Mouse (Mus musculus) retina, postnatal 1 day (tissue): Measurements from ENCODE around the gene Bend5.

Source experiments
- DNase-seq: peaks from one replicate; pipeline ENCODE4 v3.0.0-alpha.2; 2012

The Bend5 gene

DNA sequence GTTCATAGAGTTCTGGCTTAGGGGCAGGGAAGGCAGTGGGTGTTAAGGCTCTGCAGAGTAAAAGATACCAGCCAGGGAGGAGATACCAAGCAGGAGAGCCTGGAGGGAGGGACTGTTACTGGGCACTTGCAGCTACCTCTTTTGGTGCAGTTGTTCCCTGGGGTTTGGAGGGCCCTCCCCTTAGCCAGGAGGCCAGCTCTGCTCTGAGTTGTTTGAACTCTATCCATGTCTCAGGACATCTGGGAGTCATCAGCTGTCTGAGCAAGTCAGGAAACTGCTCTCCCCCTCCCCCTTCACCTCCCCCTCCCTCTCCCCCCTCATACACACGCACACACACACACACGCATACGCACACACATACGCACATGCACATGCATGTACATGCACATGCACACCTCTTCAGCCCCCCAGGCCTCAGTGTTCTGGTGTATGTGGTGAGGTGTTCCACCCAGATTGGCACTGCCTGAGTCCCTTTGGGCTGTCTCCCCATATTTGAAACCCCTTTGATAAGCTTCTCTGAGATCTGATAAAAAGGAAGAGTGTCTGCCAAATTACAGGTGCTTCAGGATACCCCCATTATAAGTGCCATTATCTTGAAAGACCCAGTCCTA, 72.5 kb downstream of the Bend5 start:
- no peak for DNase-seq

DNA sequence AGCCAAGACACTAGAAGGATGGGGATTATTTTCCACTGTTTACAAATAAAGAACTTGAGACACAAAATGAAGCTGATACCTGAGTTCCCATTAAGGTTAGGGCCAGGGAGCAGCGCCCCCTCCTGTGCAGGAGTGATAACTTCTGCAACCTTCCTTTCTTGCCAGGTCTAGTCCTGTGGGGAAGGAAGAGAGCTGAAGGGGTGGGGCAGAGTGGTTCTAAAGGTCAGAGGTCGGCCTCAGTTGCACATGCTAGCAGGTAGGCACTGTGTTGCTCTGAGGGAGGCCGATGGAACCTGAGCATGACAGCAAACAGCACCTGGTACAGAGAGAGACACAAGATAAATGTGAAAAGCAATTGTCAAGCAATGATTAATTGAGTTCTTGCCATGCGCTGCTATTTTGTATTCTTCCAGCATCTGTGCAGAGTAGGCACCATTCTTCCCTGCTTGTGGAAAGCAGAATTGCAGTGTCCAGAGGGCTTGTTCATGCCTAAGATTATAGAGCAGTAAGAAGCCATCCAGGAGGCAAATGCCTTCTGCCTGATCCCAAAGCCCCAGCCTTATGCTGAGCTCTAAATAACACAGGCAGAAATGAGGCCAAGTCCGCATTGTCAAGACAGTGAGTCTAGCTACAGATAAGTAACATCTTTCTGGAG, 79.1 kb downstream of the Bend5 start:
- no peak for DNase-seq

DNA sequence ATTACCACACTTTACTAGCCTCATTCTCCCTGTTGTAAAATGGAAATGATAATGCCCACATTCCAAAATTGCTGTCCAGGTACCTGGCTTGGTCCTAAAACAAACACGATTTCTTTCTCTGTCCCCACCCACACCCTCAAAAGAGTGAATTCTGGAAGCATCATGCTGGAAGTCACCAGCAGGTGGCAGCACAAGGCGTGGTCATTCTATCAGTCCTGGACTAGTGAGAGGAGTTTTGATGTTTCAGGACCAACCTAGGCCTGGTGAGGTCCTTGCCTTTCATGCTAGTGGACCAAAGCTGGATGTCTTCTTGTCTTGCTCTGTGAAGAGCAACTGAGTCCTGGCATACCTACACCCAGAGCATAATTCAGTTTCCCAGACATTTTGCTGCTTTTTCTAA, 81.1 kb downstream of the Bend5 start:
- peak; percentile 68 for DNase-seq

DNA sequence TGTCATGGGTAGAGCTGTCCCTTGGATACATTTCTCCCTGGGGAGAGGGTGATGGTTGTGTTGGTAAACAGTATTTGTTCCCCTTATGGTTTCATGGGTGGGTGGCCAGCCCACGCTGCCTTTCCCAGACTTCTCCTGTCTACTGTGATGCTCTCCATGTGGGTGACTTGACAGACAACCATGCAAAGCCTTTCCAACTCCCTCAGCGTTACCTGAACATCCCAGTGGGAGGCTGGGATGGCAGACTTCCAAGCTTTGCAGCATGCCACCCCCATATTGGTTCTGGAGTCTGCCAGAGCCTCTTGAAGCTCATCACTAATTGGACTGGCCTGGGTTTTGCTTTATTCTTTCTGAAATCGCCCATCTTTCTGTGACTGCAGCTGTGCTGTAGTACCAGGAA, 83.9 kb downstream of the Bend5 start:
- no peak for DNase-seq

DNA sequence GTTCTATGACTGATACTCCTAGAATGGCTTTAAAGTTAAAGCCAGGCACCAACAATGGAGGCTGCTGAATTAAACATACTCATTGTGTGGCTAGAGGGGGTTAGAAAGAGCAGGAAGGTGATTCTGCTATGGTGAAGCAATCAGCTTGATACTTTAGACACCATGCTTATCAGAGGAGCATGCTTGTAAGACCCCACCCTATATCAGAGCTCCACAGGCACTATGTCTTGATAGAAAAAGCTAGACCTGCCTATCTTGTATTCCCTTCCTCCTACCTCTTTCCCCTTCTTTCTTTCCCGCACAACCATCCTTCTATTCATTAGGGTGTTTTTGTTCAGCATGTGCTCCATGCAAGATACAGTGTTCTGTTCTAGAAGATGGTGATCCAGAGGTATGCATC, 86.6 kb downstream of the Bend5 start:
- DNase-seq = no peak

DNA sequence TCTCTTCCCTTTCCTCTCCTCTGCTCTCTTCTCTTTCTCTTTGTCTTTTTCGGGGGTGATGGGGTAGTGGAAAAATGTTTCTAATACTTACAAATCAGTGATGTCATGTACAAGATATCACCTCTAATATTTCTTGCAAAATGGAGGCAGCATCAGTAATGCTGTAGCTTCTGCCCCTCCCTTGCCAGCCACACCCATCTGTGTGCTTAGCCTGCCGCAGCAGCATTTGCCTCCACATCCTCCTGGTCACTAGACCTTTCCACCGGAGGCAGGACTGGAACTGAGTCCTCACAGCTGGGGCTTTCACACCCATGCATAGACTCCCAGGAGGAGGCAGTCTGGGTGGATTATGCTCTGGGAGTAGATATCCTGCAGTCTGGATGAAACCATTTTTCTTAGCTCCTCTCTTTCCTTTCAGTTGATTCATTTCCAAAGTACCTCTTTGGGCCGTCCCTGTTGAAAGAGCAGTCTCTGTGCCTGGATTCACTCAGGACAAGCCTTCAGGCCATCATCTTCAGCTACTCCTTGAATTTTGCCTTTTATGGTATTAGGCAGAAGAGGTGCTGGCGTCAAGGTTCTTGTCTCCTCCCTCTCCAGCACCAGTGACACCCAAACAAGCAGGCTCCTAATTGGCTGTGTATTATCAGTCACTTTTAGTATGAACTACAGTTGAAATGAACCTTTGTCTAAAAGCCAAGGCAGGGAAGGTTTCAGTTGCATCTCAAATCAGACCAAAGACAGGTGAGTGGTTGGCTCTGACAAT, 88.3 kb downstream of the Bend5 start:
- no peak for DNase-seq

DNA sequence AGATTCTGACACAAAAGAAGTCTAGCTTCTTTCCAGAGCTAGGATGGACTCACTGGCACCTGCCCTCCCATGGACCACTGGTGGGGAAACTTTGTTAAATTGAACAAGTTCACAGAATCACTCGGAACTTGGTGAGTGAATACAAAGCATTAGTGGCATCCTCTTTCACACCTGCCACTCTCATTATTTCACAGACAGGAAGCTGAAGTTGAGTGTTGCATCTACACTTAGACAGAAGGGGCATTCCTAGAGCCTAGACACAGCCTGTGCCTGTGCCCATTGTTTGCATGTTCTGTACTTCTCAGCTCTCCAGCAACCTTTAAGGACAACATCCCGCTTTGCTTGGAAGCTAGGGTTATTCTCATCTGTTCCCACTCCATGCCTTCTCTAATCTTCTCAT, 90.1 kb downstream of the Bend5 start:
- DNase-seq = no peak
